Mouse (Mus musculus): ENCODE results near the gene Prkce.

GRCm38 (mm10) chr17:86128198-86128597 is 39.4 kb upstream of the Prkce start:
- TF ChIP-seq EP300 (IDR thresholded peaks at IDR 0.05; ENCODE audit: low read depth) (no peak), CTCF (IDR thresholded peaks at IDR 0.05; ENCODE audit: low read depth) (no peak)
